Mouse (Mus musculus) lung, postnatal 0 days (tissue): ENCODE measurements around the gene Larp4b.

Source experiments
- CTCF ChIP-seq: IDR thresholded peaks from 2 replicates; pipeline ENCODE4 v1.5.1; 2016; ENCODE audit warnings: antibody characterized with exemption, mild to moderate bottlenecking
- EP300 ChIP-seq: IDR thresholded peaks from 2 replicates; pipeline ENCODE4 v1.6.1; 2016; ENCODE audit warnings: antibody characterized with exemption, mild to moderate bottlenecking, control low read depth

DNA sequence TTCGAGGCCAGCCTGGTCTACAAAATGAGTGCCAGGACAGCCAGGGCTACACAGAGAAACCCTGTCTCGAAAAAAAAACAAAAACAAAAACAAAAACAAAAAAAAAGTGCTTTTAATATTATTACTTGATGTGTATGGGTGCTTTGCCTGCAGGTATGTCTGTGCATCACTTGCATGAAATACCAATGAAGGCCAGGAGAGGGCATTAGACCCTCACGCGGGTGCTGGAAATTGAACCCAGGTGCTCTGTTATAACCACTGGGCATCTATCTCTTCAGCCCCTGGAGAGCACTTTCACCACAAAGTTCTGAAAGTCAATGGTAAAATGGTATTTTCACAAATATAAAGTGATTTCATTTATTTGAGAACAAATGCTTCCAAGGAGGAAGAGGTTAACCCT is 101.9 kb downstream of the Larp4b start:
- TF ChIP-seq CTCF, result peak; percentile 16; the same call in 1 of the 2 replicates
- TF ChIP-seq EP300, result no peak
